Mouse (Mus musculus): ENCODE results near the gene Bpgm.

Bpgm gene

DNA sequence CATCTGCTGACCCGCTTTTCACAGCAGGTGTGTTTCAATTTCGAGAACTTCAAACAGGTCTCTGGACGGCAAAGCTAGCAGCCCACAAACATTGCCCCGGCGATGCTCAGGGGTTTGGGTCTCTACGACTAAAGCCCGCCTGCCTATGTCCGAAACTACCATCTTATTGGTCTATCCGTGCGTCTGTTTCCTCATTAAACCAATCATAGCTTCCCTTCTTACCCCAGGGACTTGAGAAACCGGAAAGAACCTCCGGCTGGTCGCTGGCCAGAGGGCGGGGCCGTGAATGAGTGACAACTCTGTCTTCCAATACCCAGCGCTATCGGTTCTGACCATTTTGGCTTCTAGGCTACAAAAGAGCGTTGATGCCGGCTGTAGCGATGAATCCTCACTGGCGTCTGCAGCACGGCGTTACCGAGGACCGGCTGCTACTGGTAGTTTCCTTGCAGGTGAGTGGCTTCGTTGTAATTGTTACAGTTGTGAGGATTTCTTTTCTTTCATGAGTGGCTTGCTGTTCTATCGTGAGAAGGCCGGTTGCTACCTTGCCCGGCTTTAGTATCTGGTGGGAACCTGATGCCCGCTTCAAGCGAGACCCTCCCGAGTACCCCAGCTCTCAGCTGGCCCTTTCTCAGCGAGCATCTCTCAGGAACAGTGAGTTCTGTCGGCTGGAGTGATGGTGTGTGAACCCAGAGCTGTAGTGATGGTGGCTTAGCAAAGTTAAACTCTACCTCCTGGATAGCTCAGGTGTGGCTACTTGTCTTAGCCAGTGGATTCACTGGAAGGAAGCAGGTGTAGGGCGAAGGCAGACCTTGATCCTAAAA is at the start of gene Bpgm:
Gene Bpgm (plus strand): TSS at position 234 of the 821 bp plus-strand sequence.
- DNase-seq = peak; percentile 94 to 98

DNA sequence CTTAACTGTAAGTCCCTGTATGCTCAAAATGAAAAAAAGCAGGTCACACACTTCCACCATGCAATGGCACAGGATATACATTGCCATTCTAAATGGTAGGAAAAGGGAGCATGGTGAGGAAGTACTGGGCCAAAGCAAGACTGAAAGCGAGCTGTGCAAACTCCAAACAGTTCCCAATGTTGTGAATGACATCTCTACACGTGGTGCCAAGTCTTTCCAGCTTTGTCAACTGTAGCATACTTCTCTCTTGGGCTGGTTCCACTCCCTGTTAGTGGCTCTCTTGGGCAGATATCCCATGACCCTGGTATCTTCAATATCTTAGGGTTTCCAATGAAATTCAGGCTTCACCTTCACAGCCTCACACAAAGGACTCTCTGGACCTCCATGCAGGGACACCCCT is 37.0 kb upstream of the Bpgm start:
- DNase-seq = no peak

DNA sequence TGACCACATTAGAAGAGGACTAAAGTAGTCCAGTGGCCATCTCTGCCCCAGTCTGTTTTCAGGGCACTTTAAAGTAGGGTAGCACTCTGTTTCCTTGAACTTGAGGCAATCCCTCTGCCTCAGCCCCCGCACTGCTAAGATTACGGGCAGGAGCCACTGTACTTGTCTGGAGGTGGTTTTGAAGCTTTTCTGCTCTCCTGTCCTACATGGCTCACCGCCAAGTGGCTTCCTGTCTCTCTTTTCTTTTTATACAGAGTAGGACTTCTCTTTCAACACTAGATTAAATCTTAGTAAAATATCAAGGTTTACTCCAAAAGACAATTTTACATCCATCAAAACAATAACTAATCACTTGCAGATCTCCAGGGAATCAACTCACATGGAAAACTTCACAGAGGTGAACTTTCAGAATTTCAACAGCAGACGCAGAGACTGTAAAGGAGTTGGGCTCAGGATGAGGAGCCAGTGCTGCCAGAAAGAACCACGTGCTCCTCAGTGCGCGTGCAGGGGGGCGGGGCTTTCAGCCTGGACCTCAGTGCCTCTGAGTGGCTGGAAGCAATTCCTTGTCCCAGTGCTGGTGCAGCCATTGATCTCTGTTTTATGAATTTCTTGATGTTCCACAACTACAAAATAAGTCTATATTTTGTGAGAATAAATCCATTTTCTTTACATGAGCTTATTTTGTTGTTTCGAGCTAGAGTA is 34.3 kb upstream of the Bpgm start:
- DNase-seq = peak in 1 of 2 experiments; percentile 10

DNA sequence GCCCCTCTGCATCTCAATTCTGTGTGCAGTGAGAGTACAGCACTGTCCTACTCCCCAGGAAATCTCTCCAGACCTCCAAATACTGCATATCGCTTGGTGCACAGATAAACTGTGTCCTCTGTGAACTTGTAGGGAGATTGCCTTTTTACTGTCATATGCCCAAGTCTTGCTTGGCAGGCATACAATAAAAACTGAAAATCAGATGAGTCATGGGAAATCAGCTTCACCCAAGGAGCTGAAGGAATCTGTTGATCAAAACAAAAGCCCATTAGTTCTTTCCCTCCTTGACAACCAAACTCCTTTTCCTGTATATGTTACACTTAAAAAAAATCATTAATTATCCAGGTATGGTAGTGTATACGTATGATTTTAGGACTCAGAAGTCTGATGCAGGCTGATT is 32.2 kb upstream of the Bpgm start:
- no peak for DNase-seq

DNA sequence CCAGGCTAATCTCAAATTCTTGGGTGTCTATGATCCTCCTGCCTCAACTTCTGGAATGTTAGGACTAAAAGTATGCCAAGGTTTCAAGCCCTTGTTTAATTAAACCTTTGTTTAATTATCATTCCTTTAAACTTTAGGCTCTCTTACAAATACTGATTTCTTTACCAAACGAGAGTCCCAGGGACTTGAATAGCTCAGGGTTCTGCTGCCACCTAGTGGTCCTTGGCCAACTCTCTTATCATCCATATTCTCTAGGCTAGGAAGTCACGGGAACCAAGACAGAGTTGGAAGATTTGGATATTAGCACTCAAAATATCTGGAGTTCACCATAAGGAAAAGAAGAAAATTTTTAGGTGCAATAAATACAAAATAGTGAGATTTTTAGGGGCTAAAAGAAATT is 28.0 kb upstream of the Bpgm start:
- peak; percentile 10 to 32 for DNase-seq

DNA sequence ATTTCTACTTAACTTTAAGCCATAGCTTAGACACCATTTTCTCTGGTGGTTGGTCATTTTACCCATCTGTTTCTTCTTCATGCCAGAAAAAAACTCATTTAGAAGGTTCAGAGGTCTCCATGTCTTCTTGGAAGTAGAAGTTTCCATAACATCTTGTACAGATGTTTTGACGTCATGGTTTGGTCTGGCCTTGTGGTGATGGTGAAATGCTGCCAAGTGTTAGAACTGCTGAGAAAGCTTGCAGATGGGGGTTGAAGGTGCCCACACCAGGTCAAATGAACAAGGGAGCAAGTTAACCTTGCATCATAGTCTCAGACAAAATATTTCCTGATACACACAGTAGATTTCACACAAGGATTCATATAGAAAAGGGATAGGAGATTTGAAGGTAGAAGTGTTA is 27.3 kb upstream of the Bpgm start:
- no peak for DNase-seq

DNA sequence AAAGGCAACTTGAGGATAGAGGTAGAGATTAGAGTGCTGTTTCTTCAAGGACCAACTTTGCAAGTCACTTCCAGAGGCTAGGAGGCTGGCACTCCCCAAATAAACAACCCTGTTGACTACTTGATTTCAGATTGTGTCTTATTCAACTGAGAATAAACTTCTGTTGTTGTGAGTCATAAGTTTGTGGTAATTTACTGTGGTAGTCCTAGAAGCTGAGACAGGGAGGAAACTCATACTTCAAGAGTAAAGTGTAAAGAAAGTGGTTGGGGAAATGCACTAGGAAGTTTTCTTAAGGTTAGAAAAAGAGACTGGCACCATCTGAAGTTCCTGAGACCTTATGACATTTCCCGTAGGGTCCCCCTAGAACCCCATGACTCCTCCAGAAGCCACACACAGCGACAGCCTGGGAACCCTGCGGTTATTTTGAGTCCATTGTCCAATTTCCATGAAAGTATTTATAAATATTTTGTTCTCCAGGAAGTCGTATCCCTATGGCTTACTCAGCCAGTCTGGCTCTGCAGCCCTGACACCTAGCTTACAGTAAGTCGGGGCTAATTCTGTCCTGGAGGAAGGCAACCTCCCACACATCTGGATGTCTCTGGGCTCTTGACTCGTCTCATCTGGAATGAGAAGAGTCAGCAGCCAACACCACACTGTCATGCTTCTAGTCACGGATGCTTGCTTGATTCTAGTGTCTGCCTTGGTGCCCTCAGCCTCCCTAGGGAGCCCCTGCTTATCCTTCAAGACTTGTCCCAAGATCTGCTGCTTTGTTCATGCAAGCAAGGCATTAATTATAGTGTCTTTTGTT is 22.8 kb upstream of the Bpgm start:
- no peak for DNase-seq

DNA sequence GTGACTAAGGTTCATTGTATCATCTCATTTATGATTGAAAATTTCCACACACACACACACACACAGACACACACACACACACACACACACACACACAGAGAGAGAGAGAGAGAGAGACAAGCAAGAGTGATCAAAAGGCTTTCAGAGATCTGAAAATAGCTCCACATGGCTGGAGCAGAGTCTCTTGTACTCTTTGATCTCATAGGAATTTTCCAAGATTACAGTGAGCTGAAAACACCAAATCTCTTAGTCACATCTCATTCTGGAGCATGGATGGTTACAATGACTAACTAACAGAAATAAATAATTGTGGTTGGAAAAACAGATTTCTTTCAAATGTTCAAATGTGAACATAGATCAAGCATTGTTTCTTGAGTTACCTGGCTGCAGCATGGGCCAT is 16.6 kb upstream of the Bpgm start:
- DNase-seq = no peak

DNA sequence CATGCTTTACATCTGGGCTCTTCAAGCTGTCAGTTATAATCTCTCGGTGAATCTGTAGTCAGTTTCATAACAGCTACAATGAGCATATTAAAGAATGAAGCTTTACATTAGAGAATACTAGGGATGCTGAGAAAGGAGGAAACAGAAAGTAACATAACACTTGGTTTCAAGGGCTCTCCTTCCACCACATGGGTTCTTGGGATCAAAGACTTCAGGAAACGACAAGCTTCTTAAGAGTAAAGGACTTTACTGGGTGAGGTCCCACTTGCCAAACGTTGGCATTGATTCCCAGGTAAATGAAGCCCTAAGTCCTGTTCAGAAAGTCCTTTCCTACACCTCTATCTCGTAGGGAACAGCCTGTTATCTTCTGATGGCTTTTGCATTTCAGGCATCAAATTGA is 15.4 kb upstream of the Bpgm start:
- no peak for DNase-seq

DNA sequence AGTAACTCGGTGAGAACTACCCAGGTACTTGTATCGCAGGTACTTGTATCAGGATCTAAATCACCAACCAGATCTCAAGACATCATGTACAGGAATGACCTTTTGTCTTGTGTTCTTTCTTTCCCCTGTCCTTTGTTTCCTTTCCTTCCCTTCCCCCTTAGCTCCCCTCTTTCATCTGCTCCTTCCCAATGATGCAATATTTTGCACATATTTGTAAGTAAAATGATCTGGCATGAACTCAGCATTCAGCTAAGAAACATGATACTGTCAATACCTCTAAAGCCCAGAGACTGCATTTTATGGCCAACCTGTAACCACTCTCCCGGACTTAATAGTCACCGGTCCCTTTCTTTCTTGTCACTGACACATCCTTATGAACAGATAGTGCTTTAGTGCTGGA is 12.4 kb upstream of the Bpgm start:
- DNase-seq = no peak

DNA sequence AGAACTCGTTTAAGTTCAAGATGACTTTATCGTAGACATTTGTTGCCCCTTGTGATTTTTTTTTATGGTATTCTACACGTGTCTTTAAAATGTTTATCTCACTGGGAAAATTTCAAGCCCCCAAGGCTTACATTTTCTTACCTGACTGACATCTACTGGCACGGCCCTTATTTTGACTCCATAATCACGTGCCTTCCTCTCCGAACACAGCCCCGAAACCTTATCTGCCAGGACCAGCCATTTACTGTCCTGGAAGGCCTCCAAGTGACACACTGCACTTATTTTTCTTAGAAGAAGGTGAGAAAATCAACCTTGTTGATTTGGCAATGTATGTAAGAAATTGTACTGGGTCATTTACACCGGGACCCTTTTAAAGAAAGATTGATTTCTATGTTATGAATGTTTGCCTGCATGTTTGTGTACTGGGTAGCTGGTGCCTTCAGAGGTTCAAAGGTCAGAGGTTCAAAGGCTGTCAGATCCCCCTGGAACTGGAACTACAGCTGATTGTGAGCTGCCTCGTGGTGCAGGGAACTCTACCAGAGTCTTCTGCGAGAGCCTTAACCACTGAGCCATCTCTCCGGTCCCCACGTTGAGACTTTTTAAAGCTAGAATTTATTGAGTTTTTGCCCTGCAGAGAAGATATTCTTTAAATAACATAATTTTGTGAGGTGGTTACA is 4.4 kb upstream of the Bpgm start:
- no peak for DNase-seq

DNA sequence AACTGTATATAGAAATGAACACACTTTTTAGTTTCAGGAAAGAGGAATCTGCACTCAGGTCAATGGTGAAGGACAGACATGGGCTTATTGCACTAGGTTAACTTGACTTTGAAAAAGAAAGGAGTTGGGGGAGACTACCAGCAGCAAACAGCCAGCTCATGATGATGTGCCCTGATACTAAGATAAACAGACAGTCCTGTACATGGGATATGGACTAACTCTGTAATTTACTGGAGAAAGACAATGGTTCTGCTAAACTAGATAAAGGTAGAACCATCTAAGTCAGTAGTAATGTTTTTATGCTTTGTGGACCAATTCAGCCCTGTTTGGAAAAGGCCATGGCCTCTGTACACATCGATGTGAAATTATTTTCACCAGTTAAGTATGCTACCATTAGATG is 2.7 kb upstream of the Bpgm start:
- no peak for DNase-seq

DNA sequence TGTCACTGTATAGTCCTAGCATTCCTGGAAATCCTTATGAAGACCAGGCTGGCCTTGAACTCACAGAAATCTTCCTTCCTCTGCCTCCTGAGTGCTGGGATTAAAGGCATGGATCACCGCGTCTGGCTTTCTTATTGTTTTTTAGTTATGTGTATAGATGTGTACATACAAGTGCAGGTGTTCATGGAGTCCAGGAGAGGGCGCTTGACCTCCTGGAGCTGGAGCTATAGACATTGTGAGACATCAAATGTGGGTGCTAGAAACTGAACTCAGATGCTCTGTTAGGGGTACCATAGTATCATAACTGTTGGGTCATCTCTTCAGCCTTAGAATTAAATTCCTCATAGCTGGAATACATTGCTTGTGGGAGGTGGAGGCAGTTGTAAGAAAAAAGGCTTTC is 2.0 kb upstream of the Bpgm start:
- DNase-seq = no peak

DNA sequence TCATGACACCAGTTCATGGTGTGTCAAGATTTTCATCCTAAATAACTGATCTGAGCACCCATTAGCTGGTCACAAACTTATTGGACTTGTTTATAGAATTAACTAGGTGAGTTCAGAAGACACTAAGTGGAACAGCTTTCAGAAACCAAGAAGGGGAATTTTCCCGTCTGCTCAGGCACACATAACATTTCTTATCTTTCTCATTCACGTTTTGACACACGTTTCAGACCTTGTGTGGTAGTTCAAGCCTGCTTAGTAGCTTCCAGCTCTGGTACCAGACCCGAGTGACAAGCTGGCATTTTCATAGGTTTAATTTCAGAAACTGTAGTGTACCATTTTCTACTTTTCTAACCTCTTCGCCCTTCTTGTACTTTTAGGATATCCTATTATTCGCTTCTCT is 616 bp upstream of the Bpgm start:
- DNase-seq = no peak

DNA sequence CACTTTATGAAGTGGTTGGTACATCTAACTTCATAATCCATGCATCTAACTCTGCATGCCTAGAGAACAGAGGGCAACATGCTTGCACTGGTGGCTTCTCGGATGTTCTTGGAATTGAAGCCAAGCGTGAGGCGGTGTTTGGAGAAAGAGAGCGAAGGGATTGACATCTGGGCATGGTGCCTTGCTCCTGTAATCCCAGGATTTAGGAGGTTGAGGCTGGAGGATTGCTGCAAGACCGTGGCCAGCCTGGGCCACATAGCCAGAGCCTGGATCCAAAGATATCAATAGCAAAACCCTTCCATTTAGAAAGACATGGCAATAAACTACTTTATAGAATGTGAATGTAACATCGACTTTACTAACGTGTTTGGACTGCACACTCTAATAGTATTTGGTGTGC is 2.0 kb downstream of the Bpgm start:
- no peak for DNase-seq

DNA sequence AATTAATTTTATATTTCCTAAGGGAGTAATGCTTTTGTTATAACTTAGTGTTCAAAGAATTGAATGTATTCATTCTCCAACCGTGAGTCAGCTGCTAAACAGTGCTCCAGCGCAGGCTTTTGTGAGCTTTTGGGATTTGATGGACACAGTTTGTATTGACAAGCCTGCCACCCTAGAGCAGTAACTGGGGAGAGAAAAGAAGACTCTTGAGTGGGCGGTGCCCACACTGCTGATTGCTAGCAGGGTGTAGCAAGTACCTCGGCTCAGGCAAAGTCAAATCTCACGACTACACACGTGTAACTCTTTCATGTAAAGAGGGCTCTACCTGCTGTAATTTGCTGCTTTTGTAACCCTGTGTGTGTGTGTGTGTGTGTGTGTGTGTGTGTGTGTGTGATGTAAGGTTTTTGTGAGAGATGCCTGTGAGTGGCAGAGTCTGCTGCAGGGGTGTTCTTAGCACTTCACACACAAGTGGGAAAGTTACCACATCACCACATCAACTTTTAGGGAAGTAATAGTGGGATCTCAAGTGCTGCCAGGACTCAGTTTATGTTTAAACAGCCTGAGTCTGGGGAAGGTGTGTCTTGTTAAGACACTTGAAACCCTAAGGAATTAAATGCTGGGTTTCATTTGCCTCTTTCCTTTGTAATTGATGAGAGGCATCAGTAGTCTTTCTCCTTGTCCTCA is 2.8 kb downstream of the Bpgm start:
- DNase-seq = no peak

DNA sequence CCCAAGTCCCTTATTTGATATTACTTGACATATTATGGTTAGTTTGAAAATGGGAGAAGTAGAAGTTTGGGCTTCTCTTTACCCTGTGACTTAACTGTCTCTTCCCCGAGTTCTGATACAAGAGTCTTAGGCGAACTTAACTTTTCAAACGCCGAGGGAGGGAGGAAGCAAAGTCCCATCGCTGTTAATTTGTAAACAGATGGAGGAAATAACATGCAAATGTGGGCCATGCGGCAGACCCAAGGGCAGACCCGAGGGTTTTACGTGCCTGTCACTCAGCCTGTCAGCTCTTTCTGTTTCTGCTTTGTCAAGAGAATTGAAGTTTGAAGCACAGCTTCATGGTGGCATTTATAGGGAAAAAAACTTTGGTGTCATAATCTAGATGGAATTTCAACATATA is 3.5 kb downstream of the Bpgm start:
- DNase-seq = no peak

DNA sequence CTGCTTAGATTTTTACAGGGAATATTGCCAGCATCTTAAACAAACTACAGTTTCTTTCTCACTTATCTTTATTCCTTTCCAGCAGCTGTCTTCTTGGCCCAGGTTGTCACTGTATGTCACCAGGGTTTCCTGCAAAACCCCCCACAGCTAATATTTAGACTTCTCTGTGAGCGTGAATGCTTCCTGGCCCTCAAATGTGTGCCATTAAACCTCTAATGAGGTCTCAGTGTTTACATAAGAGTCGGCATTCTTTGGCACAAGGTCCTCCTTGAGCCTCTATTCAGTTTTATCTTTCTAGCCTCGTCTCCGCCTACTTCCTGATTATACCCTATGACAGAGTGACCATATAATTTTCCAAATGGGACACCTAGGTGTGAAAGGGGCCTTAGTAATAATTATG is 4.7 kb downstream of the Bpgm start:
- DNase-seq = no peak

DNA sequence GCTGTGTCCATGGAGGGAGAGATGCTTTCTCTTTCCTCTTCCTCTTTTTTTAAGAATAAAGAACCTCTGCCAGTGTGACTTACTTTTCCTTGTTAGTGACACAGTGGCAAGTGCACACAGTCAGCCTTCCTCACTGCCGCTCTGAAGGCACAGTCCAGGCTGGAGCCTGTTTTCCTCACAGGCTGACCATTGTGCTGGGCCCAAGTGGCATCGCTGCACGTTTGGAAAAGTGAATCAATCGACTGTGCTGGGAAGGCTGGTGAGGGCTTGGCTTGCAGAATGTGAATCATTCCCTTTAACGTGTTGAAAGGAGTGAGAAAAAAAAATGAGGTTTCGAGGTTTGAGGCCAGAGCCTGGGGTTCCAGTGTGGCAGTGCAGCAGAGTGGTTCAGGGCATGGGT is 5.3 kb downstream of the Bpgm start:
- no peak for DNase-seq

DNA sequence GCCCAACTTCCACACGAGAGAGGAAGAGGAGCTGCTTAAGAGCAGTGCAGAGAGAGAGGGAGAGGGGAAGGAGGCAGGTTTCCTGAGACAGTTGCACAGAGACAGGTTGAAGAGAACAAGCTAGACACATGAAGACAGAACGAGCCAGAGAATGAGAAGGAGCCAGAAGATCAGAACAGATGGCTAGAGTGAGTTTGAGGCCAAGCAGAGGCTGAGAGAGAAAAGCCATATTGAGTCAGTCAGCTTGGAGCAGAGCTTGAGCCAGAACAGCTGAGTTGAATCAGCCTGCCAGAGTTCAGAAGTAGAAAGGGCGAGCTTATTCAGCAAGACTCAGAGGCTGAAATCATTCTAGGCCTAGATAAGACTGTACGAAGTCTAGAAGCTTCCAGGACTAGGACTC is 6.8 kb downstream of the Bpgm start:
- DNase-seq = no peak

DNA sequence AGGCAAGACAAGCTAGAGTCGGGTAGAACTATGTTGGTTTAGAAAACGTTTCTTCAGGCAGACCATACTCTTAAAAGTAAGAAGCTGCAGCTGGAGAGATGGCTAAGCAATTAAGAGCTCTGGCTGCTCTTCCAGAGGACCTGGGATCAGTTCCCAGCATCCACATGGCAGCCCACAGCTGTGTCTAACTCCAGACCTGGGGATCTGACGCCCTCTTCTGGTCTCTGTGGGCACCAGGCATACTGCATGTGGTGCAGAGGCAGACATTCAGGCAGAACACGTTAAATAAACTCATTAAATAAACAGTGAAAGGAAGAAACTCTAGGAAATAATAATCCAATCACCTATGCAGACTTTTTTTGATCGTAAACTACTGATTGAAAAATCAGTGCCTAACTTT is 7.4 kb downstream of the Bpgm start:
- DNase-seq = no peak

DNA sequence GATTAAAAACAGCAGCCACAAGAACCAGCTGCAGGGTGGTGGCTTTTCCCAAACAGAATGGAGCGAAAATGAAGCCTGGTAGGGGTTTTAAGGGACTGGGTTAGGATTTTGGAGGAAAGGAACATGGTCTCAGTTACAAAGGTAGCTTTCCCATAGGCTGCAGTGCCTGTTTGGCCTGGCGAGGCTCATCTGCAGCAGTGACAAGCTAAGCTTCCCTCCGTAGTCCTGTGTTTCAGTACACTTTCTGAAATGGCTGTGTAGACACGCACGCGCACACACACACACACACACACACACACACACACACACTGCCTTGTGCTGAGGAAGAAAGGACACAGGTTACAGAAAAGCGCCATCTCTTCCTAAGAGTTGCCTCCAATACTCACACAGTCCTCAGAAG is 7.8 kb downstream of the Bpgm start:
- no peak for DNase-seq

Data from thymus, adult 18-20 months (tissue).